Mouse (Mus musculus) urinary bladder, postnatal 25 days (tissue): ENCODE data around the gene Scn5a.

Experiments used
- DNase-seq: peaks from one replicate; pipeline ENCODE4 v3.0.0; 2022; ENCODE audit warnings: low spot score

The Scn5a gene

GRCm38 (mm10) chr9:119578636-119579438 is at the start of gene Scn5a:
TSS of gene Scn5a (minus strand) at chr9:119579016.
- peak; percentile 7 for DNase-seq

GRCm38 (mm10) chr9:119627227-119627626 is 48.4 kb upstream of the Scn5a start:
- DNase-seq = no peak

GRCm38 (mm10) chr9:119624151-119624550 is 45.3 kb upstream of the Scn5a start:
- no peak for DNase-seq

GRCm38 (mm10) chr9:119614798-119615197 is 36.0 kb upstream of the Scn5a start:
- DNase-seq = no peak

GRCm38 (mm10) chr9:119610563-119611166 is 31.8 kb upstream of the Scn5a start:
- no peak for DNase-seq

GRCm38 (mm10) chr9:119606906-119607305 is 28.1 kb upstream of the Scn5a start:
- no peak for DNase-seq

- DNase-seq = no peak
Observed at GRCm38 (mm10) chr9:119604607-119605006, 25.8 kb upstream of the Scn5a start.

GRCm38 (mm10) chr9:119598501-119598900 is 19.7 kb upstream of the Scn5a start:
- DNase-seq = no peak

GRCm38 (mm10) chr9:119597332-119597731 is 18.5 kb upstream of the Scn5a start:
- DNase-seq = no peak

GRCm38 (mm10) chr9:119589592-119589991 is 10.8 kb upstream of the Scn5a start:
- DNase-seq = no peak

- no peak for DNase-seq
Observed at GRCm38 (mm10) chr9:119588763-119589449, 10.1 kb upstream of the Scn5a start.

- DNase-seq = peak; percentile 68
Observed at GRCm38 (mm10) chr9:119580668-119581067, 1.9 kb upstream of the Scn5a start.

GRCm38 (mm10) chr9:119580187-119580586 is 1.4 kb upstream of the Scn5a start:
- no peak for DNase-seq

GRCm38 (mm10) chr9:119578311-119578635 is 543 bp downstream of the Scn5a start:
- DNase-seq = no peak

GRCm38 (mm10) chr9:119576977-119577376 is 1.8 kb downstream of the Scn5a start:
- DNase-seq = no peak

GRCm38 (mm10) chr9:119575732-119576131 is 3.1 kb downstream of the Scn5a start:
- no peak for DNase-seq

- no peak for DNase-seq
Observed at GRCm38 (mm10) chr9:119574366-119574765, 4.5 kb downstream of the Scn5a start.

- no peak for DNase-seq
Observed at GRCm38 (mm10) chr9:119573009-119573408, 5.8 kb downstream of the Scn5a start.

GRCm38 (mm10) chr9:119571411-119571888 is 7.4 kb downstream of the Scn5a start:
- DNase-seq = no peak

GRCm38 (mm10) chr9:119570652-119571051 is 8.2 kb downstream of the Scn5a start:
- no peak for DNase-seq

- no peak for DNase-seq
Observed at GRCm38 (mm10) chr9:119568732-119569131, 10.1 kb downstream of the Scn5a start.

GRCm38 (mm10) chr9:119567800-119568199 is 11.0 kb downstream of the Scn5a start:
- no peak for DNase-seq

GRCm38 (mm10) chr9:119566214-119566613 is 12.6 kb downstream of the Scn5a start:
- no peak for DNase-seq
